Mouse (Mus musculus): Measurements from ENCODE around the gene Abcc4. TPM values are rescaled to one million over a fixed set of nuclear protein-coding genes. Genes with fewer than 3 reads are reported as not detected.

Gene Abcc4
- total RNA-seq, 2 experiments from 2014 or later: 8.3 to 10.5 TPM

GRCm38 (mm10) chr14:118506591-118507146, 199.3 kb downstream of the Abcc4 start:
- peak; percentile 32 to 65 for DNase-seq

DNA sequence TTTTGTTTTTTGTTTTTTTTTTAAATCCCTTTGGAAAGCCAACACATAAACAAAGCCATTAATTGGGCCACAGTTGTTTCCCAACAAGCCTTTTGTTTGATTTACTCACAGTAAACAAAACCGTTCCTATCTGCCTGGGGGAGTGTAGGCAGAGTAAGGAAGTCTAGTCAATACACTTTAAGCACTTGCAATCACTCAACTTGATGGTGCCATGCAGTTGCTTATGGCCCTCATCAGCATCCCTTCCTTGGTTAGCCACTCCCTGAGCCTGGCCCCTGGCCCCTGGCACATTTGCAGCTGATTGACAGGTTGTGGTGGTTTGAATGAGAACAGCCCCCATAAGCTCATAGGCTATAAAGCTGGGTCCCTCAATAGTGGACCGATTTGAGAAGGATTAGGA, 209.3 kb downstream of the Abcc4 start:
- DNase-seq: no peak

- DNase-seq: no peak
Measured at GRCm38 (mm10) chr14:118495458-118495857, 210.6 kb downstream of the Abcc4 start.

- DNase-seq: no peak
Measured at GRCm38 (mm10) chr14:118491708-118492107, 214.3 kb downstream of the Abcc4 start.

DNA sequence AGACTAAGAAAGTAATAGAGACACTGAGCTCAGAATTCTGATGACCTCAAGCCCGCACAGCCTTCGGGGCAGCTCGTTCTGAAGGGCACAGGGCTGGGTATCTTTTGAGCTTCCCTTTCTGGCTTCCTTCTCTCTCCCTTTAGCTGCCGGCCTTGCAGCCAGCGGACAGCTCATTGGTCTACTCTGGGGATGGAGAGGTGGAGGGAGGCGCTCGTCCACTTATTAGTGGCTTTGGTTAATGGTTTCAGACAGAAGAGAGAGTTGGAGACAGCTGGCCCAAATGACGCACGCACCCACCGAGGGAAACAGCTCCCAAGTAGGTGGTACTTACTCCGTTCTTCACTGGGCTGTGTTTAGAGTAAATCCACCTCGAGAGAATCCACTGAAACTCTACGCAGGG, 214.7 kb downstream of the Abcc4 start:
- DNase-seq: no peak

DNA sequence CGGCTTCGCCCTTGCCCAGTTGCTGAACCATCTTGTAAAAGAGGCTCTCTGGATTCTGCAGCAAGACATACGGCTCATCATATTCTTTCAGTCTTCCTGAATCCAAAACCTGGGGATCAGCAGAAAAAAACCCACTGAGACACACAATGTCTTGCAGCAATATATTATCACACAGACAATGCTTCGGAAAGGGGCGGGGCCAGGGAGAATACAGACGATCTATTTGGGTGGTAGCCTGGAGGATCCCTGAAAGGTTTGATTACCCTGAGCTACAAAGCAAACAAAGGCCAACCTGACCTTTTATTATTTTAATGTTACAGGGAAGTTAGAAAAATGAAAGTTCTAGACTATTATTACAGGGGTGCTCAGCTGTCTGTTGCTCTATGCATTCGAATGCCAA, 215.5 kb downstream of the Abcc4 start:
- no peak for DNase-seq

DNA sequence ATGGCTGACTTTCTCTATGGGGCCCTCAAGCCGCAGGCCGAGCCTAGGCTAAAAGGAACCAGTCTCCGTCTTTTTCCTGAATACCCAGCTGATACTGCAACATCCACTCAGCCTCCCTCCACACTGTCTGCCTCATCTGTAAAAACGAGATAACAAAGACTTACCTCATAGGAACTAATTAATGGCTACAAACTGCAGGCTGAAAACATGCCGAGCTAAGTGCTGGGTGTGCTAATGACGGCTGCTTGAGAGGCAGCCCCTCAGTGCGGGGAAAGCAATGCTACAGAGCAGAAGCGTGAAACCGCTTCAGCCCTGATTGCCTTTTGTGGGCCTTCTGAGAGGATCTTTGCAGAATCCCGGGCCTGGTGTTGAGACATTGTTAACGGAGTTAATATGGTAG, 219.7 kb downstream of the Abcc4 start:
- DNase-seq: no peak

GRCm38 (mm10) chr14:118485646-118486045, 220.4 kb downstream of the Abcc4 start:
- no peak for DNase-seq

- DNase-seq: no peak
Measured at GRCm38 (mm10) chr14:118482320-118482719, 223.7 kb downstream of the Abcc4 start.

GRCm38 (mm10) chr14:118481779-118482178, 224.2 kb downstream of the Abcc4 start:
- DNase-seq: no peak

DNA sequence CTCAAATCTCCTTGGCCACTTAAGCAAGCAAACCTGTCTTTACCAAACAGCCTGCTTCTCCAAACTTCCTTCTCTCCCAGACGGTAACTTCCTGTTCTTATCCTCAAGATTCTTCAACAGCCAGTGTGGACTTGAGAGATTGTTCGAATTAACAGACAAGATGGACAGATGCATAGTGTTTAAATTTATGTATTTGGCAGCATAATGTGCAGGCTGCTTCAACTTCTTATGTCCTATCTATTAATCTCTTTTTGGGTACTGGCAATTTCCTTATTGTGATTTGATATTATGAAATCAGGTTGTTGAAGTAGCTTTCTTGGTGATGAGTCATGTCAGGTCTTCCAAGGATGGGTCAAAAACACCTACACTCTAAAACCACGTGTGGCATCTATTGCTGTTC, 229.7 kb downstream of the Abcc4 start:
- DNase-seq: no peak

DNA sequence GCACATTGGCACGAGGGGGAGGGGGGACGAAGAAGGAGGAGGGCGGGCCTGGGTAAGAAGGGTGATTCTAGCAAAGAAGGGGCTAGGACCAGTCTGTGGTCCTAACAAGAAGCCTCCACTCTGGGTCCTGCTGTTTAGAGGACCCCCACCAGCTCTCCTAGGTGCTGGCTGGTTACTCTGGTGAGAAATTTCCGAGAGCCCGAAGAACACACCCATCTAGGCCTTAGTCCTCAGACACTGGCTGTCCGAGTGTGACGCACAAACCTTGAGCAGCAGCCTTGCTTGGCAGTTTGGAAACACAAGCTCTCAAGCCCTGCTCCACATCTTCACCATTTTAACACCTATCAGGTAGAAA, 230.9 kb downstream of the Abcc4 start:
- DNase-seq: no peak

GRCm38 (mm10) chr14:118474226-118475099, 231.6 kb downstream of the Abcc4 start:
- DNase-seq: no peak

DNA sequence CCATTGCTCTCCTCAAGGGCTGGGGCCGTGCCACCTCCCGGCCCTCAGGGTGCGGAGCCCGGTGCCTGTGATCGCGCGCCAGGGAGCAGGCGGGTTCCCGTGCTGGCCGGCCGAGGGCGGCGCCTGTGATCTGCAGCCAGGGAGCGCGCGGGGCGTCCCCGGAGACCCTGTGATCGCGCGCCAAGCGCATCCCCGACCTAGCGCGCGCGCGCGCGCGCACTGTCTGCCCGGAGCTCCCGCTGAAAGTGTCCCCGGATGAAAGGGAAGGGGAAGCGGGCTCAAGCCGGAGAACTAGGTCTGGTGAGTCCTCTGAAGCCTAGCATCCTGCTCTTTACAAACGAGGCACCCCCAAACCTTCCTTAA, 232.2 kb downstream of the Abcc4 start:
- DNase-seq: peak in 1 of 2 experiments; percentile 3

DNA sequence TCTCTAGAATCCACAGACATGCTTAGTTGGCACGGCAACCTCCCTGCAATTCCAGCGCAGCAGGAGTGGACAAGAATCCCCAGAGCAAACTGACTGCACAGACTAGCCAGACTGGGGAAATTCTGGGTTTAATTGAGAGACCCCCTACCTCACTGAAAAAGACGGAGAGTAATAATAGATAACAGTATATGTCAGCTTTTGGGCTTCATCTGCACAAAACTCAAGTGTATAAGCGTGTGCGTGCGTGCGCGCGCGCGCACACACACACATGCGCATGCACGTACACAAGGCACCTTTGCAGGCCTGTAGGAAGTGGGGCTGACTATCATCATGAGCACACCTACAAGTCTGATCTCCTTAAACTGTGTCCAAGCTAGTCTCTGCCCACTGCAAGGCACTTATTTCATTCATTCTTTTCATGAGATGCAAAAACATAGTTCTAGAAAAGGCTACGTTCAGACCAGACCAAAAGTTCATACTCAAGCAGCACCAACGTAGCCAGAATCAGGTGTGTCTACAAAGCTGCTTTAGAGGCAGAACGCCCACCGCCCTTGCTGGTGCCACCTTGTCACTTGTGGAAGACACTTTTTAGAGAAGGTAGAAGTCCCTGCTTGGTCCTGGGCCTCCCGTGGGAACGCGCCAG, 232.7 kb downstream of the Abcc4 start:
- DNase-seq: no peak

DNA sequence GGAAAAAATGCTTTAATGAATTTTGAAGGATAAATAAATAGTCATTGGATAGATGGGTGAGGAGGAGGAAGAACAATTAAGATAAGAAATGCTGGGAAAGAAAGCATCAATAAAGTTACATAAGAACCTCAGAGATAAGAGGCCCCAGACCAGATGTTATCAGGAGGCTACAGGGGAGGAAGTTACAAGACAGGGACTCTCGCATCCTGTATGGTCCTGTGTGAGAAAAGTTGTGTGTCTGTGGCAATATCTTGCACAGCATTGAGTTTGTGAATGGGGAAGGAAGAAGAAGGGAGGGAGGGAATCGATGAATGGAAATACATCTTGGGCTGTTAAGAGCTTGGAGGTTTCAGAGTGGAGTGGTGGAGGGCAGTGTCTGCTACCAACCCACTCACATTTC, 240.7 kb downstream of the Abcc4 start:
- DNase-seq: no peak

GRCm38 (mm10) chr14:118464401-118464800, 241.6 kb downstream of the Abcc4 start:
- no peak for DNase-seq

GRCm38 (mm10) chr14:118452572-118452971, 253.4 kb downstream of the Abcc4 start:
- DNase-seq: no peak

DNA sequence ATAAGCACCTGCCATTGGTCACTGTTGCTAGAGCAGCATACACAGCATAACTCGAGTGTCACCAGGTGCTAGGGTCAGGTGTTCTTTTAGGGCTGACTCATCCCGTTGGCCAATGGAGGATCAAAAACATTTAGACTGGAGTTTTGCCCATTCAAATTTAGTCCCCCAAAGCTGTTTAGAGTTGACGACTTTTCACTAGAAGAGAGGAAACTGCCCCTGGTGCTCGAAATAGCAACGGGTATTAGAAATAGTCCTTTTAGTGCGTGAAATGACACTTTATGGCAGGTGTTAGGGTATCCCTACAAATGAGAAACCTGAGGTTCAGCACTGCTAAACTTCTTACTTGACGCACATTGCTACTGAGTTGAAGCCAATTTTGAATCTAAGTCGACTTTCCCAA, 265.9 kb downstream of the Abcc4 start:
- DNase-seq: no peak

GRCm38 (mm10) chr14:118437156-118437931, 268.7 kb downstream of the Abcc4 start:
- DNase-seq: peak in 1 of 2 experiments; percentile 14

GRCm38 (mm10) chr14:118436791-118437155, 269.2 kb downstream of the Abcc4 start:
- DNase-seq: peak in 1 of 2 experiments; percentile 9

DNA sequence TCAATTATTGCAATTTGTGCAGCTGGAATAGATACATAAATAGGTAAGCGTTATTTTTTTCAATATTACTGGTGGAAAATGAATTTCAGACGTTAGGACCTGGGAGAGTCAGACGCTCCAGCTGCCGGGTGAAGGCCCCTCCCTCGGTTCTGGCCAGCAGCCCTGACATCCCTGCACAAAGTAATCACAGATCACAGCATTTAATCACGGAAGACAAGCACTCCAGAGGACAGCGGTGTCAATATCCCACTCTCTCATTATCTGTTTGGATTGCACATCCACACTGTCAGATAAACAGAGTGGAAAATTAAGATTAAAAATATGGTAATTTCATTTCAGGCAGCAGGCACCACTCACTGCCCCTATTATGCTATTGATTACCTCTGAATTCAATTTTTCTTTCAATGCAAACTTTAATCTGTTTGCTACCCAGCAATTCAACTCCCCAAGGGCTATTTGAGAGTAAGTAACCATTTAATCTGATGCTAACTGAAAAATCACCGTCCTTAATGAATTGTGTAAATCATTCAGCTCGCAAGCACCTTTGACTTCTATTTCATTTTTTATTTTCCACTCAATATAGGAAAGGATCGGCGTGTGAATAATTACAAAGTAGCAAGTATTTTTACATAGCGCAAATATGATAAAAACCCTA, 270.2 kb downstream of the Abcc4 start:
- no peak for DNase-seq

Measured in heart, adult 18-20 months (tissue).